Mouse (Mus musculus) v-Abl transformed pro-B cells (cell line): Measurements from ENCODE around the gene Gjb3.

Experiments
- in situ Hi-C, 2 experiments: fragments of 400-800 bp; cut with MboI; formaldehyde crosslinking; loops; one replicate each; pipeline ENCODE4 v1.15.1; 2025; ENCODE audit not compliant: unreplicated experiment in 2 of 2

Gjb3 gene

DNA sequence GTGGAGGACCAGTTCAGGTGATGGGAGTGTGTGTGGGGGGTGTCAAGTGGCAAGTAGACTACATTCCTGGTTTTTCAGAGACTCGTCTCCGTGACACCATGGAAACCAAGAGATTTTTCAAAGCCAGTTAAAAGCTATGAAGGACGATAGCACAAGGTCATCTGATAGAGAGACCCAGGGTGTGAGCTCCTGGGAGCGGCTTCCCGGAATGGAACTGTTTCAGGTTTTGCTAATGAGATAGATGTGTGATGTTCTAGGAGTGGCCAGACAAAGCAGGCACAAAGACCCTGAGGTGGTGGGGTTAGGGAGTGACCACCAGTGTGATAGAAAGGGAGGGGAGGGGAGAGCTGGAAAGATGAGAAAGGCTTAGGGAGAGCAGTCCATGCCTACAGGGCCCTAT is 14.4 kb upstream of the Gjb3 start:
- in situ Hi-C loops: no loop called here

DNA sequence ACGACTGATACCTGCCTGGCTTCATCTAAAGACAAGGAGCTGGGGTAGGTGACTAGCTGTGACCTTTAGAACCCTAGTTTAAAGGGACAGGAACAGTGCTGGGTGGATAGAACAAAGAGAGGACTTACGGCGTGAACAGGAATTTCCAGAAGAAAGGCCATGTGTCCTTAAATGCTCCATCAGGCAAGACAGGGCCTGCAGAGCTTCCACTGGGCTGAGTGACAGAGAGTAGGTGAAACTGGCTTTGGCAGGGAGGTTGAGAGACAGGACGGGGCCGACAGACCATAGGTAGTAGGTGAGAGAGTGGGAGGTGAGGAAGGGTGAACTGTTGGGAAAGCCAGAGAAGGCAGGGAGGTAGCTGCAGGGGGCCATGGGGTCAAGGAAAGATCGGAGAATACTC is 10.7 kb upstream of the Gjb3 start:
- in situ Hi-C loops: no loop called here

DNA sequence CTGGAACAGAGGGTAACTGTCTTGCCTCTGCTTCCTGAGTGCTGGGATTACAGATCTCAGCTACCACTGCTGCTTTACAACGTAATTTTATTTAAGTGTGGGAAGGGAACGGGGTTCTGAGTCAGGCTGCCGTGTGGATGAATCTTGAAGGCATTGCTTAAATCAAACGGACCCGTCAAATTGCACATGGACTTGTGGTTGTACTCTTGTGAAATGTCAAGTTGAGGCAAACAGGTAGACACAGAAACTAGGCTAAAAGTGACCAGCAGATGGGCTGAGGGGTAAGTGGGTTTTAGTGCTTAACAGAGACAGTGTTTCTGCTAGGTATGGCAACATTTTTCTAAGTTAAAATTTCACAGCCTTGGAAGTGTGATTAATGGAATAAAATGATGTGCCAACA is 7.0 kb upstream of the Gjb3 start:
- in situ Hi-C loops: no loop called here

DNA sequence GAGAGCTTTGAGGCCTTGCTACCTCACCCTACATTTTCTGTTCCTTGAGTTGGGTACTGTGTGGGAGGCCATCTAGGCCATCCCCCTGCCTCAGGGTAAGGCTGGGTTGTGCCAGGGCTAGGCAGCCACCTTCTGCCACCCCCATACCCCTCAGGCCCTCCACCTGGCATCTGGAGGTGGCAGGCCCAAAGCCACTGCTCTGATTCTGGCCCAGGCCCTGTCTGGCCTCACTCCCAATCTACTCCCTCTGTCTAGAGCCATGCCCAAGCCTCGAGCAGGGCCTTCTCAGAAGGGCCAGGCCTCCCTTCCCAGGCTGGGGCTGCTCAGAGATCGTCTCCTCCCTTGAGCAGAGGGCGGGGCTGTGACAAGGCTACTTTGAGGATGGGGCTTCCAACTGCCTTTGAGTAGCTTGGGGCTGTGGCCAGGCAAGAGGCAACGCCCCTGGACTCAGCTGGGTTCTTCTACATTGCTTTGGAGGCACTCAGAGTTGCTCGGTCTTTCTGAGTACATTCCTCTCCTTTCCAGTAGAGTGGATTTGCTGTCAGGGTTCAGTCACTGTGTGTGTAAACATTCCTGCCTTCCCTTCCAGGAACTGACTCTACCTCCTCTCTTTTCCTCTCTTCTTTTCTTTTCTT is 4.3 kb upstream of the Gjb3 start:
- in situ Hi-C loops: no loop called here

DNA sequence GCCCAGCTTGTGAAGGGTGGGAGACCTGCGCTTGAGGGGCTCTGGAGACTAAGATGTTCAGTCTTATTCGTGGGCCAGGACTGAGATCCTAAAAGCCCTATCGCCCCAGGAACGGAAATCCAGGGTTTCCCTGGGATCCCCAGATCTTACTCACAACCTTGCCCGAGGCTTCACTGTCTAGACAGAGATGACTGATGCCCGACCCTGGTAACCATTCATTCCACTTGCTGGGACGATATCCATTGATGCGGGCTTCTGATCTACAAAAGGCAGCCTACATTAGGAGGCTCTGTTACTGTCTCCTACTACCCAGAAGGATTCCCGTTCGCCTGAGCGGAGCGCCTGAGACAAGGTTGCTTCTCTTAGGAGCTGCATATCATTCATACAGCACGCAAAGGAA is 527 bp upstream of the Gjb3 start:
- in situ Hi-C loops: no loop called here

DNA sequence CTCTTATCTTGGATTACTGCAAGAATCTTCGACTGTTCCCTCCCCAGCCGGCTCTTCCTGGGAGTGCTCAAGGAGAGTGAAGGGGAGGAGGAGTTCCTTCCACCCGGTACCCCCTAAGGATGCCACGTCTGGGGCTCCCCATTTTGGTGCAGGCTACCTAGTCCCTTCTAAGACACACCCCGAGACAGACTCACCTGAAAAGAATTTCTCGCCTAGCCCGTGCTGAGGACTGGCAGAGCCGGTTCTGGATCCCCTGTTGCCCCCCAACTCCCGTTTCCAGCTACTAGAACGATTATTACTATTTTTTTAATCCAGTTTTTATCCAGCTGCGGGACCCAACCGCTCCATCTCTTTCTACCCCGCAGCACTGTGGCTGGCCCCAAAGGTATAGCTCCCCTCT is 893 bp downstream of the Gjb3 start:
- in situ Hi-C loops: no loop called here

DNA sequence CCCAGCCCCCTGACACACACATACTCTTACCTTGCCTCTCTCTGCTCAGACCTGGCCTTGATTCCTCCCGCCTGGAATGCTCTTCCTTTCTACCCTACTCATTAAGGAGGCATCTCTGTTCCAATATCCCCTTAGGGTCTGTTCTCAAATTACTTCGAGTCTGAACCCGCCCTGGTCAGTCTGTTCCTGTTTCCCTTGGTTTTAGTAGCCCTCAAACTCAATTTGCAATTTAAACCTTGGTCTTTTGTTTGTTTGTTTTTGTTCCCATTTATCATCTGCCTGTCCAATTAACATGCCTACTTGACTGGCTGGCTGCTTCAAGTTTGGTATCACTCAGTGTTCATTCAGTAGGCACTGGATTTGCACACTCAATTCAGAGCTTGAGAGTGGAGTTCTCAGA is 1.6 kb downstream of the Gjb3 start:
- in situ Hi-C loops: no loop called here

DNA sequence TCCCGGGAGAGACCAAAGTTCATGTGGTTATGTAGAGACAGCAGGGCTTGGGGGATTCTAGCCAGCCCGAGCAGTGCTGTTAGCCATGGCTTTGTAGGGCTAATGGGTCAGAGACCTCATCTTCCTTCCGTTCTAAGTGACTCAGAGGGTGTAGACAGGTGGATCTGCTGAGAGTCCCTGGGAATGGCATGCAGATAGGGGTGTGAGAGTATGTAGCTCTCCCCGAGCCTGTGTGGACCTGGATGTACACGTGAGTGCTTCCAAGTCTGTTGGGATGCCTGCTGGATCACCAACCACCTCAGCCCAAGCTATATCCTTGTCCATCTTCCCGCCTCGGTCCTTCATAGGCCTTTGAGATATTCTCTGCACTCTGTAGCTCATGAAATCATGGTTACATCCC is 2.3 kb downstream of the Gjb3 start:
- in situ Hi-C loops: no loop called here

DNA sequence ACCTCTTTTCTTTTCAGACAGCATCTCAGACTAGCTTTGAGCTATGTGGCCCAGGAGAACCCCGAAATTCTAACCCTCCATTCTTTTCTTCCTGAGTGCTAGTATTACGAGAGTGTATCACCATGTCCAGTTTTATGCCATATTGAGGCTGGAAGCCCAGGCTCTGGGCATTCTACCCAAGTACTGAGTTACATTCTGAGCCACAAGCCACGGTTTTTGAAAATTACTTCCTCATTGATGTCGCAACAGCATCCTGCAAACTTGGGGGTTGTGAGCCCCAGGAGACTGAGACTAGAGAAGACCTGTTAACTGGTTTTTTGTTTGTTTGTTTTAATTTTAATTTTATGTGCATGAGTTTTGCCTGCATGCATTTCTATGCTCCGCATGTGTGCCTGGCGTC is 2.9 kb downstream of the Gjb3 start:
- in situ Hi-C loops: no loop called here

DNA sequence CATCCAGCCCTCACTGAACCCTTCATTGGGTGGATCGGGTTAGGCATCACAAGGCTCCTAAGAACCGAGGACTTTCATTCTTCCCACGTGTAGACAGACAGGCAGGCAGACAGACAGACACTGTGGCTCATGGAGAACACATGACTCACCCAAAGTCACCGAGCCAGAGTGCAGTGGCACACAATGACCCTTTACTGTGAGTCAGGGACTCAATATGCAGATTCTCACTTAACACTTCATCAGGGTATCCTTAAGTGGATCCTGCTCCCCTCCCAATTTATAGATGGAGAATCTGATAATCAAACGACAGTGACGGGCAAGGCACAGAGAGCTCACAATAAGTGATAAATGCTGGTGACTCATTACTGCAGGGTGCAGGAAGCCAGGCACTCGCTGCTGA is 3.4 kb downstream of the Gjb3 start:
- in situ Hi-C loops: no loop called here

DNA sequence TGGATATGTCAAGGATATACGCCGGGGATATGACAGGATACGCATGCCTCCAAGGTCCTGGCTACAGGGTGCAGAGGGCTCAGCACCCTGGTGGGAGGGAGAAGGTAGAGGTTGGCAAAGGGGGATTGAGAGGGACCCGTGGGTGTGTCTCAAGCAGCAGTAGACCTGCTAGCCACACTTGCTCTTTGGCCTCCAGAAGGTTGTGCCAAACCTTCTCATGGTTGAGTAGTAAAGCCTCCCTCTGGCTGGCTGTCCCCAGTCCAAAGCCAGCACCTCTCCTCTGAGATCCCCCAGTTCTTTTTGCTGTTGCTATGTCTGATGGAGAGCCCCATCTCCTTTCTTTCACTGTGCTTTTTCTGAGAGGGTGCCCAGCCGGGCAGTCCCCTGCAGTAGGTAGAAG is 5.4 kb downstream of the Gjb3 start:
- in situ Hi-C loops: no loop called here

DNA sequence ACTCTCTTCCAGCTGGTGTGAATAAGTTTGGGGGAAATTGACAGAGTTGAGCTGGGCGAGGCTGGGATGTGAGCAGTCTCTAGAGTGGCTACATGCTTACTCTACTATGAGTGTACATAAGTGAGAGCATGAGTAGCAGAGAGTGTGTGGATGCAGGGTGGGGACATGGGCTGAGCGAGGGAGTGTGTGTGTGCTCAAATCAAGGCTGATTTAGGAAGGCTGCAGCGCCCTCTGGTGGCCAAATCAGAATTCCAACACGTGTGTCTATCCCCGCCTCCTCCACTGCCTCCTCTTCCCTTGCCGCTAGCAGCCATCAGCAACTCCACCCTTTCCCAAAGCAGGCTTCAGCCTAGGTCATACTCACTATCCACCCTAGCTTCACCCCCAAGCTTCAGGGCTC is 5.9 kb downstream of the Gjb3 start:
- in situ Hi-C loops: loop anchor here (5.0 kb wide), 2 partner anchors 82 to 87 kb away; partner anchors contain the start of gene Smim12 (in 1 of the 2)

DNA sequence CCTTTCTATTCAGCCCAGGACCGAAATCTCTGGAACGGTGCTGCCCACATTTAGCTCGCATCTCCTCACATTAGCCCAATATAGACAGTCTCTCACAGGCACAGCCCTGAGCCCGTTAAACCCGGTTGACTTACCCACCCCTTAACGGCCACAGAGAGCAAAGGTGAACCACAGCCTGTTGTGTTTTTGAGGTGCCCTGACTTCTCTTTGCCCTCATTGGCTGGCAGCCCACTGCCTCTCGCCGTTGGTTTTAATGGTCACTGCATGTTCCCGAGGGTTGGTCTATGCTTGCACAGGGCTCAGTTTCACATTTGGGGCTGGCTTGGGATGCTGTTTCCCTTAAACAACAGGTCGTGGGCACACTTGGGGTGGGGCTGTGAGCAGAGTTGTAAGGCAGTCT is 6.3 kb downstream of the Gjb3 start:
- in situ Hi-C loops: loop anchor here (5.0 kb wide), 2 partner anchors 82 to 87 kb away; partner anchors contain the start of gene Smim12 (in 1 of the 2)

DNA sequence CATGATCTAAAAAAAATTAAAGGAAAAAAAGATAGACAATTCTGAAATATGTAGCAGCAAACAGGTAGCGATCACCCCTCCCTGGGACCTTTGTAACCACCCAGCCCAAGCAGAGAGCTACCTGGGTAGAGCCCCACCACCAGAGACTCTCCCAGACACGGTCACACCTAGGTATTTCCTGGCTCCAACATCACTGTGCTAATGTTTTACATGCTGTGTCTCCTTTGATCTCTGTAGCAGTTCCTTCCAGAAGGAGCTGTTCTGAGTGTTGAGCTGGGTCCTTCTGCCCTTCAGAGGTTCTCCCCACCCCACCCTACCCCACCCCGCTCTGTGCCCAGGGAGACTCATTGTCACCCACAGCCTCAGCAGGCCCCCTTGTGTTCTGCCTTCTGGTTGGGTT is 7.0 kb downstream of the Gjb3 start:
- in situ Hi-C loops: loop anchor here (5.0 kb wide), 2 partner anchors 81 to 86 kb away; partner anchors contain the start of gene Smim12 (in 1 of the 2)

DNA sequence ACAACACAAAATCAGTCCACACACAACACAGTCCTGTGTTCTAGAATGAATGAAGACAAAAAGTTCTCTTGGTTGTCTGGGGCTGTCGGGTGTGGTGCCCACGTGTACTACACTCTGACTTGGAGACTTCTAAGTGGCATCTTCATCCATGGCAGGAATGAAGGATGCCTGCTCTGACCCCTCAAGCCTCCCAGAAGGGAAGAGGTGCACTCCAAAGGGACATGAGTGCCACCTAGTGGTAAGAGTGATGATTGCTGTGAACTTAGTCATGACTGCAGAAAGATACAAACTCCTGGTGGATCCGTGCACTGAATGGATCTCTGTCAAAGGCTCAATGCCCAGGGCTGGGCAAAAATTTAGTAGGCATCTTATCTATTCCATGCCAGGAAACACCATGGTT is 11.0 kb downstream of the Gjb3 start:
- in situ Hi-C loops: loop anchor here (5.0 to 10.0 kb wide), 3 partner anchors 77 to 765 kb away; partner anchors contain the start of genes Clspn (in 2 of the 2) and Smim12 (in 1 of the 2)

DNA sequence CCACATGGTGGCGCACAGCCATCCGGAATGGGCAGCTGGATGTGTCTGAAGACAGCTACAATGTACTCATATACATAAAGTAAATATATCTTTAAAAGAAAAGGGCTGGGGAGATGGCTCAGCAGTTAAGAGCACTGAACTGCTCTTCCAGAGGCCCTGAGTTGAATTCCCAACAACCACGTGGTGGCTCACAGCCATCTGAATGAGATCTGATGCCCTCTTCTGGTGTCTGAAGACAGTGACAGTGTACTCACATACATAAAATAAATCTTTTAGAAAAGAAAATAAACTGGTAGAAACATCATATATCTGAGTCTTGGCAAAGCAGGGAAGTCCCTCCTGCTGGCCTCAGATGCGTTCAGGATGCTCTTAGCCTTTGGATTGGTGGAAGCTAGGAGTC is 13.5 kb downstream of the Gjb3 start:
- in situ Hi-C loops: loop anchor here (10.0 kb wide), 1 partner anchor 762 kb away; the partner anchor contains the start of gene Clspn (in 2 of the 2)

DNA sequence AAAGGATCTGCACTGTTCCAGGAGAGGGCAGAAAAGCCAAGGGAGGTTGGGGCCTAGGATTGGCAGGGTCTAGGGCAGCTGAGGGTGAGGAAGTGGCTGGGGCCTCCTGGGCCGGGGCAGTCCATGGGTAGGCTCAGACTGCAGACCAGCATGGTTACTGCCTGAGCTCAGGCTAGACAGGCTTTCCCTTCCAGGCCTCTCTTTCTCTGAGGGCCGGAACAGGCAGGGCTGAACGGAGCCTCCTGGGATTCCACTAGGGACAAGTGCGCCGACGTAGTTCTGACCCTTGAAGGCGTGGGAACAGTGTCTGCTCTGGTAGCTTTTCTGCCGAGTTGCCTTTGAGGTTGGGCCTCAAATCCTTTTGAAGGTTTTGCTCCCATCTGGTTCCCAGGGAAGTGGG is 14.9 kb downstream of the Gjb3 start:
- in situ Hi-C loops: loop anchor here (10.0 kb wide), 1 partner anchor 761 kb away; the partner anchor contains the start of gene Clspn (in 2 of the 2)

DNA sequence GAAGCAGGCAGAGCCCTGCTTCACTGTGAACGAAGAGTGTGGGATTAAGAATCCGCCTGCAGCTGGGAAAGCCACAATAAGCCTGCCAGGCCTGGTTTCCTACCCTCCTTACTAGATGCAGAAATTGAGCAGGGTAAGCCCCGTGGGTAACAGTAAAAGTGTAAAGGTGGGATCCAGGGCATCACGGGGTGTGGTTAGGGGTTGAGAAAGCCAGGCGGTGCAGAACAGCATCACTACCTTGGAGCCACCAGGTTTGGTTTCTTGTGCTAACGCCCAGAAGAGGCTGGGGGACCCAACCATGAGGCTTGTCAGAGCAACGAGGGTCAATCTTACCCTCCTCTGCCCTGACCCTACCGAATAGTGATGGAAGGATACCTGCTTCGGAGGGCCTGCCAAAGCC is 16.1 kb downstream of the Gjb3 start:
- in situ Hi-C loops: loop anchor here (10.0 kb wide), 1 partner anchor 760 kb away; the partner anchor contains the start of gene Clspn (in 2 of the 2)

DNA sequence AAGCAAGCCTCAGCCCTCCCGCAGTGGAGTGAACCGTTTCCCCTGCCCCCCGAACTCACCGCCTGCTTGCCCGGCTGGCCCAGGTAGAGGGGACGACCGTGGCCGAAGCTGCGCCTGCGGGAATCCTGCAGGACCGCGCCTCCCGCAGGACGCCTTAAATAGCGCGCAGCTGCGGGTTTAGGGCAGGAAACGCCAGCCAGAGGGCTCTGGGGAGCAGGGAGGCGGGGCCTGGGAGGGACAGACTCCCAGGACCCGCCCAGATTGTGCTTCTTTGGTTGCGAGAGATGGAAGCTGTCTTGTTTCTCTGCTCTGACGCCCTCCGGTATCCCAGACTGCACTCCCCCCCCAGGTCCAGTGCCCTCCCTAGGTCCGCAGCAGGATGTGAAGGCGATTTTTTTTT is 16.8 kb downstream of the Gjb3 start, which contains the start of gene Gja4:
Gene Gja4 (minus strand): TSS at position 179 of the 400 bp plus-strand sequence.
- in situ Hi-C loops: loop anchor here (10.0 kb wide), 1 partner anchor 759 kb away; the partner anchor contains the start of gene Clspn (in 2 of the 2)

DNA sequence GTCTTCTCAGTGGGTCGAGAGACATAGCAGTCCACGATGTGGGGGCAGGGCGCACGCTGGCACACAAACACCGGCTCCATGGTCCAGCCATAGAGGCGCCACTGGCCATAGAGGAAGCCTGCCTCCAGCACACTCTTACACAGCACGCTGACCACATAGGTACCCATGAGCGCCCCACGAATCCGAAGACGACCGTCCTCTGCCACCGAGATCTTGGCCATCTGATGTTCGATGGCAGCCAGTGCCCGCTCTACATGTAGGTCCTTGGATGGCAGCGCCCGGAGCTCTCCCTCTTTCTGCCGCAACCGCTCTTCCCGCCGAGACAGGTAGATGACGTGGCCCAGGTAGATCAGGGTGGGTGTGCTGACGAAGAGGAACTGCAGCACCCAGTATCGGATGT is 18.3 kb downstream of the Gjb3 start:
- in situ Hi-C loops: loop anchor here (10.0 kb wide), 1 partner anchor 758 kb away; the partner anchor contains the start of gene Clspn (in 2 of the 2)

DNA sequence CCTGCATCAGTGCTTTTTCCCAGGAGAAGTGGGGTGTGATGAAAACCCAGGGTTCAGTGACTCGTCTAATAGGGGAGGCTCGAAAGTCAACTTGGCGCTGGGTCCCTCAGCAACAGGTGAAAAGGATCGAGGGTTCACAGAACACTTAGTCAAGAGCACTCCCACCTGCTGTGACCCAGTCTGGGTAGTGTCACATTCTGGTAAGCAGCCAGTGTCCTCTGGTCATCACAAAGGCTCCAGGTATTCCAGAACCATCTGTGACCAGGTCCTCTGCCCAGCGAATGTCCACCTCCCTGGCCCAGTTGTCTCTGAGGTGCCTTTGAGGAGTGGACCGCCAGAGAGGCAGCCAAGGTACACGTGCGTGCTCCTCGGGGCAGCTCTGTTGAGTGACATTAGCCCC is 19.1 kb downstream of the Gjb3 start:
- in situ Hi-C loops: loop anchor here (10.0 kb wide), 1 partner anchor 757 kb away; the partner anchor contains the start of gene Clspn (in 2 of the 2)

DNA sequence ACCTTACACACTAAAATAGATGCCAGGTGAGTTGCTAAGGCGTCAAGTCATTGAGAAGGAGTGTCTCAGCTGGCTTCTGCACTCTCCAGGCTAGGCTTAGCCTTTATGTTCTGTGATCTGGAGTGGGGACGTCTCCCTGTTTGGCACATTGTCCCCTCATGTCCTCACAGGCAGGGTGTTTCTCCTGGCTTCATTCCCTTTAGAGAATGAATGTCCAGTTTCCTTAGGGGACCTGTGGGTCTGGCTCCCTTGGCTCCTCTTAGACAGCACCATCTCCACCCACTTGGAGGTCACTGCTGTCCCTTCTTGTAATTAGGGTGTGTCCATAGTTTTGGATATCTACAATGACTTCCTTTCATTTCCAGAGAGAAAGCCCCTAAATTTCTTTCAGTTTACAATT is 23.7 kb downstream of the Gjb3 start:
- in situ Hi-C loops: no loop called here
